Mouse (Mus musculus) intestine, embryonic 14.5 days (tissue): Measurements from ENCODE around the gene Parva. TPM values are rescaled to one million over a fixed set of nuclear protein-coding genes. Genes with fewer than 3 reads are reported as not detected.
A peak's percentile ranks its signal among the peaks of the same experiment; 100 is the strongest.

Experiments used
- ATAC-seq: fragments of 200-750 bp; cut with Nextera tagmentation; replicated peaks from 2 replicates; pipeline ENCODE4 v1.8.0; 2017; ENCODE audit warnings: low read depth, moderate number of reproducible peaks, moderate TSS enrichment, moderate library complexity; ENCODE audit not compliant: low FRiP score, low TSS enrichment
- DNase-seq: peaks from one replicate; pipeline ENCODE4 v3.0.0-alpha.2; 2018; ENCODE audit warnings: low spot score
- H3K27ac ChIP-seq: fragments of 300-500 bp; sonication (generic); 2 replicates; pipeline ENCODE4 v1.5.1; 2014; ENCODE audit warnings: low read depth, mild to moderate bottlenecking, control low read depth
- H3K27me3 ChIP-seq: fragments of 300-500 bp; sonication (generic); replicated peaks from 2 replicates; pipeline ENCODE4 v1.6.1; 2014; ENCODE audit warnings: low read length, control low read depth; ENCODE audit not compliant: control insufficient read depth, insufficient read depth
- H3K36me3 ChIP-seq: fragments of 300-500 bp; sonication (generic); 2 replicates; pipeline ENCODE4 v1.6.1; 2014; ENCODE audit warnings: low read length, control low read depth; ENCODE audit not compliant: control insufficient read depth, insufficient read depth
- H3K4me1 ChIP-seq: fragments of 300-500 bp; sonication (generic); replicated peaks from 2 replicates; pipeline ENCODE4 v1.6.1; 2014; ENCODE audit warnings: low read length, control low read depth, mixed read lengths; ENCODE audit not compliant: control insufficient read depth, insufficient read depth
- H3K4me2 ChIP-seq: fragments of 300-500 bp; sonication (generic); 2 replicates; pipeline ENCODE4 v1.6.1; 2014; ENCODE audit warnings: low read length
- H3K4me3 ChIP-seq: fragments of 300-500 bp; sonication (generic); 2 replicates; pipeline ENCODE4 v1.5.1; 2014; ENCODE audit warnings: low read depth, low read length, control low read depth, mixed read lengths
- H3K9ac ChIP-seq: fragments of 300-500 bp; sonication (generic); 2 replicates; pipeline ENCODE4 v1.6.1; 2014; ENCODE audit warnings: mild to moderate bottlenecking, low read length
- H3K9me3 ChIP-seq: fragments of 300-500 bp; sonication (generic); 2 replicates; pipeline ENCODE4 v1.6.1; 2016; ENCODE audit warnings: low read length, control low read depth; ENCODE audit not compliant: control insufficient read depth
- WGBS: fragments of 180-500 bp; shearing (Covaris S2); extraction: QIAGEN DNeasy Blood & Tissue Kit; methylation state at CpG from one replicate; pipeline ENCODE4 v1.1.7; 2014; 5-methylcytosine and 5-hydroxymethylcytosine counted together
- polyA plus RNA-seq: library from polyadenylated mRNA; unstranded; fragments of >200 nt; fragmentation: Nextera tagmentation; extraction: Ambion mirVana; gene quantifications from 2 replicates; pipeline ENCODE4 v1.2.1, GENCODE M21; 2014

Parva gene
- polyA plus RNA-seq, 1 experiment from 2014 or later = 102 TPM

DNA sequence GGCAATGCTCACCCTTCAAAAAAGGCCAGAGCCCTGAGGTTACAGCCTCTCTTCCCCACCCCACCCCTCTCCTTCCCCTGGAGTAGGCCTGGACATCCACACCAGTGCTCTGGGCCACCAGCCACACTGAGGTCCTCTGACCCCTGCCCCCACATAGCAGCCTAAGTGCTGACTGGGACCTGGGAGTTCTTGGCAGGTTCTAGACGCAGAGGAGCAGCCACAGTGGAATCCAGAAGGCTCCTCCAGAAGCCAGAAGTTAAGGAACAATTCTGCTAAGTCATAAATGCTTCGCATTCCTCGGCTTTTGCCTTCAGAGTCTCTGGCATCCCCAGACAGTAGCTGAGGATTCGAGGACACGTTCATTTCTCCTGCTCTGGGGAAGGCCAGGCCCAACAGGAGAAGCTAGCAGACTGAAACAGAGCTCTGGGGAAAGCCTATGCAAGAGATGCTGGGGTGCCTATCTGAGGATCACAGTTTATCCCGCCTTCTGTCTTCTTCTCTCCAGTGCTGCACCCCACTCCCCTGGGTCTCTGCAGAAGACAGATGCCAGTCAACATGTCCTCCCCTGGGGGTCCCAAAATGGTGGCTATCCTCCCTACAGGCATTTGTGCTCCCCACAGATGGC lies 168.0 kb downstream of the Parva start:
- H3K36me3 ChIP-seq = peaks cover 5% of the 10 kb centered on the region; the same call in 1 of the 2 replicates
- peaks cover 6% of the 10 kb centered on the region; the same call in 1 of the 2 replicates for H3K4me1 ChIP-seq
- no peaks in the 10 kb centered on the region for H3K9me3 ChIP-seq
- H3K4me3 ChIP-seq = no peak overlapping the region
- H3K27ac ChIP-seq = no peak overlapping the region
- H3K9ac ChIP-seq = no peak overlapping the region
- ATAC-seq (peak; percentile 43; the same call in 1 of the 2 replicates), DNase-seq (no peak)
- no peak overlapping the region for H3K4me2 ChIP-seq
- WGBS = 35% methylated on average over 6 of the region's 6 CpGs
- H3K27me3 ChIP-seq = no peaks in the 10 kb centered on the region

- 14% methylated on average over 2 of the region's 2 CpGs for WGBS
- H3K4me2 ChIP-seq = no peak overlapping the region
- no peak overlapping the region for H3K9ac ChIP-seq
- ATAC-seq (no peak), DNase-seq (no peak)
- peaks cover 6% of the 10 kb centered on the region for H3K4me1 ChIP-seq
- no peak overlapping the region for H3K4me3 ChIP-seq
- H3K27ac ChIP-seq = no peak overlapping the region
- H3K27me3 ChIP-seq = no peaks in the 10 kb centered on the region
- no peaks in the 10 kb centered on the region for H3K36me3 ChIP-seq
- H3K9me3 ChIP-seq = no peaks in the 10 kb centered on the region
Observed at GRCm38 (mm10) chr7:112599650-112600049, 172.3 kb downstream of the Parva start.

- H3K4me1 ChIP-seq = peaks cover 4% of the 10 kb centered on the region
- ATAC-seq (no peak), DNase-seq (no peak)
- H3K9me3 ChIP-seq = no peaks in the 10 kb centered on the region
- H3K4me3 ChIP-seq = no peak overlapping the region
- H3K4me2 ChIP-seq = no peak overlapping the region
- 60% methylated on average over 3 of the region's 3 CpGs for WGBS
- no peaks in the 10 kb centered on the region for H3K36me3 ChIP-seq
- no peak overlapping the region for H3K9ac ChIP-seq
- no peaks in the 10 kb centered on the region for H3K27me3 ChIP-seq
- no peak overlapping the region for H3K27ac ChIP-seq
Observed at GRCm38 (mm10) chr7:112600163-112600562, 172.9 kb downstream of the Parva start.

DNA sequence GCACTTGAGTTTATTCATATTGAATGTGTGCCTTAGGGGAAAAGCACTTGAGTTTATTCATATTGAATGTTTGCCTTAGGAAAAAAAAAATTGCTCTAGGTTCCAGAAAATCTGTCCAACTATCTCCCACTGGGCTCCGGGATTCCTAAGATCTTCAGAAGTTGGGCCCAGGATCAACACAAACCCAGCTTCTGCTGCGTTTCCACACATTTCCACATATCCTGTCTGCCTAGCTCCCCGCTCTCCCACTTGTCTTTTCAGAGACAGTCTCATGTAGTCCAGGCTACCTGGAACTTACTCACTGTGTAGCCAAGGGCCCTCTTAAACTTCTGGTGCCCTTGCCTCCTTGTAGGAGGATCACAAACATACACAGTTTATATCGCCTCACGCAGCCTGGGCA lies 175.7 kb downstream of the Parva start:
- no peaks in the 10 kb centered on the region; the same call in none of the 2 replicates for H3K4me1 ChIP-seq
- no peaks in the 10 kb centered on the region for H3K9me3 ChIP-seq
- no peaks in the 10 kb centered on the region for H3K36me3 ChIP-seq
- no peak overlapping the region for H3K4me3 ChIP-seq
- DNase-seq = no peak
- 87% methylated on average over 5 of the region's 5 CpGs for WGBS
- ATAC-seq = no peak
- no peak overlapping the region for H3K27ac ChIP-seq
- no peak overlapping the region for H3K9ac ChIP-seq
- H3K4me2 ChIP-seq = no peak overlapping the region
- no peaks in the 10 kb centered on the region for H3K27me3 ChIP-seq

DNA sequence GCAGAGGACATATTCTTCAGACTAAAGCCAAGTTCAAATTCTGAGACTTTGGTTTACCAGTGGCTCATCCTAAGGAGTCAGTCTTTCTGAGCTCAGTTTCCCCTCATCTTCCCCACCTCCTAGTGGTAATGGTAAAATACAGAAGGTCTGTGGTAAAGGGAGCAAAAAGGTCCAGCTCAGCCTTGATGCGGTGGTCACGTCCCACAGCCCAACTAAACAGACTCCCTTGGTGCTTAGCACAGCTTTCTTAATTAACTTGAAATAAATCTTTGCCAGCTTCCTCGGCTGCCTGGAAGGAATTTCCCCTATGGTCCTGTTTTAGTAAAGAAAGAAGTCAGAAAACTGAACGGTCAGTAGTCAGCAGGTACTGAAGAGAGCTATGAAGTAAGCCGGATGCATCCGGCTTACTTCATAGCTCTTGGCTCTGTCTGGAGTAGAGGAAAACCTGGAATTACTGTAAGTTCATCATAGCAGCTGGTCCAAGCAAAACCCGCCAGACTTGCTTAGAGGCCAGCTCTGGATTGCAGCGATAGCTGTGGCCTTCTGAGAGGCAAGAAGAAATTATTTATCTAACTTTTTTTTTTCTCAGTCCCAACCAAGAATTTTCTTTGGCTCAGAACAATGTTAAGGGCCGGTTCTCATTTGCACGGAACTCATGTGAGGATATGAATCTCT lies 176.3 kb downstream of the Parva start:
- no peak for DNase-seq
- Histone ChIP-seq H3K9ac (no peak overlapping the region), H3K4me3 (no peak overlapping the region), H3K36me3 (no peaks in the 10 kb centered on the region), H3K4me2 (no peak overlapping the region), H3K27me3 (no peaks in the 10 kb centered on the region), H3K4me1 (no peaks in the 10 kb centered on the region; the same call in none of the 2 replicates), H3K27ac (peak overlapping the region; percentile 1; the same call in 1 of the 2 replicates), H3K9me3 (no peaks in the 10 kb centered on the region)
- WGBS = 52% methylated on average over 10 of the region's 10 CpGs
- ATAC-seq = no peak

GRCm38 (mm10) chr7:112604209-112604608 lies 176.9 kb downstream of the Parva start:
- ATAC-seq (no peak), DNase-seq (no peak)
- Histone ChIP-seq H3K4me2 (no peak overlapping the region), H3K9me3 (no peaks in the 10 kb centered on the region), H3K4me1 (no peaks in the 10 kb centered on the region; the same call in none of the 2 replicates), H3K27me3 (no peaks in the 10 kb centered on the region), H3K9ac (no peak overlapping the region), H3K36me3 (no peaks in the 10 kb centered on the region), H3K27ac (peak overlapping the region; percentile 1; the same call in 1 of the 2 replicates), H3K4me3 (no peak overlapping the region)
- 75% methylated on average over 8 of the region's 8 CpGs for WGBS

GRCm38 (mm10) chr7:112614046-112614790 lies 186.9 kb downstream of the Parva start:
- Histone ChIP-seq H3K27ac (no peak overlapping the region), H3K36me3 (no peaks in the 10 kb centered on the region), H3K9me3 (no peaks in the 10 kb centered on the region), H3K4me1 (peaks cover 4% of the 10 kb centered on the region; the same call in 1 of the 2 replicates), H3K4me3 (no peak overlapping the region), H3K27me3 (no peaks in the 10 kb centered on the region), H3K9ac (no peak overlapping the region), H3K4me2 (no peak overlapping the region)
- 85% methylated on average over 3 of the region's 3 CpGs for WGBS
- ATAC-seq (no peak), DNase-seq (no peak)

DNA sequence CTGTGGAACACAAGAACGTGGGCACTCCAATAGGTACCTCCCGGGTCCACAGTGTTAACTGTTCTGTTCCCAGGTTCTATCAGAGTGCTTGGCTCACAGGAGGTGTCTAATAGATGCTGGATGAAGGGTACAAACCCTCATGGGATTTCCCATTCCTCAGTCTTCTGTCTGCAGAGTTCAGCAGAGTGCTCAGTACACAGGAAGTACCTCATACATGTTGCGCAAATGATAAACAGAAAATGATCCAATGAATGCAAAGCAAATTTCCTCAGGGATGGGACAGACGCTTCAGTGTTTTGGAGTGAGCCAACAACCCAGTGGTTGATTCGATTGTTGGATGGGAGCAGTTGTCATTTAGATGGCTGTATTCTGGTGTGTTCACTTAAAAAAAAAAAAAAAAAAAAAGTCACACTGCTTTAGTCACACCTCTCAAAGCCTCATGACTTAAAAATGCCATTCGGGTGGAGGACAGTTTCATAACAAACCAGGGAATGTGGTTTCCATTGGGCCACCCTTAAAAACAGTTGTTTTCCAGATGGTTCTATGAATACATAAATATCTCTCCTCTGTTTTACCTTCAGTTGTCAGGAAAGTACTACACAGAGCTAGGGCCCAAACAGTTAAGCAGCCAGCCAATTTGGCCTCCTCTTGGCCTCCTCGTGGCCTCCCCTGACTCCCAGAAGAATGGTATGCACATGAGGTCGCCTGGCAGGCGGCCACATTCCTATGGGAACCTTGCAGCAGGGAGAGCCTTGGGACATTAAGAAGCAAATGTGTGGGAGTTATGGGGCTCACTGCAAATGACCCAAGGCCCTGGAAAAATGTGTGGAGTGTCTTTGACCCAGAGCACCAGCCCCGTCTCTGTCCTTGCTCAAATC lies 187.7 kb downstream of the Parva start:
- Histone ChIP-seq H3K9ac (no peak overlapping the region), H3K27ac (0 out of 2 replicates have a peak overlapping the region, but pooled peaks have one; percentile 16), H3K4me1 (peaks cover 4% of the 10 kb centered on the region; the same call in 1 of the 2 replicates), H3K9me3 (no peaks in the 10 kb centered on the region), H3K4me2 (no peak overlapping the region), H3K27me3 (no peaks in the 10 kb centered on the region), H3K36me3 (no peaks in the 10 kb centered on the region), H3K4me3 (no peak overlapping the region)
- no peak for ATAC-seq
- DNase-seq = peak; percentile 58
- WGBS = 57% methylated on average over 10 of the region's 10 CpGs
